ENCODE assay signal across 8 mouse cellular contexts in the genomic region with DNA sequence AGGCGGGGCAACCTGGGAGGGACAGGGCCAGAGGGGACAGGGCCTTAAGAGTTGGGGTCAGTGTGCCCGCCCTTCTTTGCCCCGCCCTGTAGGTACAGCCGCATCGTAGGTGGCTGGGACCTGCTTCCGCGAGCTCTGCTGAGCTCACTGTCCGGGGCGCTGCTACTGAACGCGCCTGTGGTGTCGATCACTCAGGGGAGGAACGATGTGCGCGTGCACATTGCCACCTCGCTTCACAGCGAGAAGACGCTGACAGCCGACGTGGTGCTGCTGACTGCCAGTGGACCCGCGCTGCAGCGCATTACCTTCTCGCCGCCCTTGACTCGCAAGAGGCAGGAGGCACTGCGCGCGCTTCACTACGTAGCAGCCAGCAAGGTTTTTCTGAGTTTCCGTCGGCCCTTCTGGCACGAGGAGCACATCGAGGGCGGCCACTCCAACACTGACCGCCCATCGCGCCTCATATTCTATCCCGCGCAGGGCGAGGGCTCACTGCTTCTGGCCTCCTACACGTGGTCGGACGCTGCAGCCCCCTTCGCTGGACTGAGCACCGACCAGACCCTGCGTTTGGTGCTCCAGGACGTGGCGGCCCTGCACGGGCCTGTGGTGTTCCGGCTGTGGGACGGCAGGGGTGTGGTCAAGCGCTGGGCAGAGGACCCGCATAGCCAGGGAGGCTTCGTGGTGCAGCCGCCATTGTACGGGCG. TPM values are rescaled to one million over a fixed set of nuclear protein-coding genes. Genes with fewer than 3 reads are reported as not detected.
DNase-seq lines count a peak whose midpoint lies in the region; ATAC-seq and TF ChIP-seq lines count a peak whose summit lies in the region.

No protein-coding gene starts in this region.

- H3K36me3 ChIP-seq in heart, embryonic 13.5 days = peaks cover 44% of the 10 kb centered on the region
- H3K36me3 ChIP-seq in megakaryocyte, embryonic 14.5 days (replicated peaks; ENCODE audit: low read length) = peaks cover 100% of the 10 kb centered on the region

- peak overlapping the region; percentile 74 for H3K4me2 ChIP-seq in heart, embryonic 13.5 days

- DNase-seq in layer of hippocampus, postnatal 10 days (ENCODE audit: low spot score in 2 of 2) = peak; percentile 53 to 68
- DNase-seq in layer of hippocampus, adult 8-10 months (ENCODE audit: low spot score in 2 of 2) = no peak
- peak; percentile 33 to 60 for DNase-seq in kidney, postnatal 25 days
- peak; percentile 67 for DNase-seq in right cerebral cortex, postnatal 4 days
- DNase-seq in ovary, postnatal 14 days (ENCODE audit: low spot score) = no peak

- peak overlapping the region; percentile 77 for H3K9ac ChIP-seq in heart, embryonic 13.5 days

- 0 out of 2 replicates have a peak overlapping the region, but pooled peaks have one; percentile 35 for H3K27ac ChIP-seq in bone marrow, adult 2 months (ENCODE audit: control insufficient read depth, insufficient read depth, low read depth, low read length, poor library complexity)
- no peak overlapping the region for H3K27ac ChIP-seq in heart, embryonic 13.5 days (replicated peaks)

- TF ChIP-seq POLR2A in bone marrow, adult 2 months (IDR thresholded peaks at IDR 0.05; ENCODE audit: borderline replicate concordance, control insufficient read depth, low read depth, low read length) = peak; percentile 48; the same call in 1 of the 2 replicates

- H3K4me3 ChIP-seq in bone marrow, adult 2 months (replicated peaks; ENCODE audit: control insufficient read depth, low read depth, low read length) = peak overlapping the region; percentile 23
- peak overlapping the region; percentile 47 for H3K4me3 ChIP-seq in heart, embryonic 13.5 days
- H3K4me3 ChIP-seq in megakaryocyte, embryonic 14.5 days (replicated peaks) = peak overlapping the region; percentile 72

- WGBS in bone marrow, adult 2 months = 5% methylated on average over 58 of the region's 58 CpGs
- 1% methylated on average over 58 of the region's 58 CpGs for WGBS in heart, embryonic 13.5 days

- no peaks in the 10 kb centered on the region for H3K9me3 ChIP-seq in heart, embryonic 13.5 days
- peaks cover 2% of the 10 kb centered on the region; the same call in 1 of the 2 replicates for H3K9me3 ChIP-seq in megakaryocyte, embryonic 14.5 days

- H3K27me3 ChIP-seq in heart, embryonic 13.5 days (replicated peaks) = peaks cover 35% of the 10 kb centered on the region
- H3K27me3 ChIP-seq in megakaryocyte, embryonic 14.5 days (replicated peaks) = no peaks in the 10 kb centered on the region

- no peak; the same call in 1 of the 2 replicates for ATAC-seq in heart, embryonic 13.5 days (ENCODE audit: extremely low read depth, insufficient number of reproducible peaks, low FRiP score, low TSS enrichment)

- peaks cover 6% of the 10 kb centered on the region for H3K4me1 ChIP-seq in bone marrow, adult 2 months (ENCODE audit: control insufficient read depth, insufficient read depth, low read length)
- peaks cover 23% of the 10 kb centered on the region for H3K4me1 ChIP-seq in heart, embryonic 13.5 days
- H3K4me1 ChIP-seq in megakaryocyte, embryonic 14.5 days = peaks cover 92% of the 10 kb centered on the region

- TF ChIP-seq CTCF in bone marrow, adult 2 months (IDR thresholded peaks at IDR 0.05; ENCODE audit: control insufficient read depth, insufficient read depth, low read length) = no peak

RNA-seq across cellular contexts. Expression of a gene that starts 9.2 kb away (rescaled TPM):
- total RNA-seq in layer of hippocampus, postnatal 10 days (2021) = 10 to 100 TPM; 85.8 to 95.5 TPM
- total RNA-seq in layer of hippocampus, adult 8-10 months (2022) = 10 to 100 TPM; 66.3 to 72.6 (median 71.0) TPM
- polyA plus RNA-seq in bone marrow, adult 2 months (2011; ENCODE audit: insufficient read depth, insufficient read length, low replicate concordance, missing spikeins) = 28.2 and 48.0 TPM in 2 replicates
- 96.5 and 101 TPM in 2 replicates for polyA plus RNA-seq in heart, embryonic 13.5 days (2015; fragmentation: Nextera tagmentation; extraction: Ambion mirVana)
- 372 and 2,506 TPM in 2 replicates for polyA plus RNA-seq in megakaryocyte, embryonic 14.5 days (2012; ENCODE audit: insufficient read depth, low replicate concordance)

RNA-seq across cellular contexts. Expression of a gene that starts 9.2 kb away (rescaled TPM):
- total RNA-seq in layer of hippocampus, postnatal 10 days (2021) = 10 to 100 TPM; 41.2 to 53.3 TPM
- total RNA-seq in layer of hippocampus, adult 8-10 months (2022) = 10 to 100 TPM; 71.9 to 92.1 (median 73.8) TPM
- 24.5 and 49.2 TPM in 2 replicates for polyA plus RNA-seq in bone marrow, adult 2 months (2011; ENCODE audit: insufficient read depth, insufficient read length, low replicate concordance, missing spikeins)
- polyA plus RNA-seq in heart, embryonic 13.5 days (2015; fragmentation: Nextera tagmentation; extraction: Ambion mirVana) = 56.1 and 57.0 TPM in 2 replicates
- polyA plus RNA-seq in megakaryocyte, embryonic 14.5 days (2012; ENCODE audit: insufficient read depth, low replicate concordance) = 44.5 TPM in 2 replicates

RNA-seq across cellular contexts. Expression of a gene that starts 17.3 kb away (rescaled TPM):
- total RNA-seq in layer of hippocampus, postnatal 10 days (2021) = 10 to 100 TPM; 32.6 to 38.4 TPM
- 10 to 100 TPM; 29.8 to 37.7 (median 32.4) TPM for total RNA-seq in layer of hippocampus, adult 8-10 months (2022)
- polyA plus RNA-seq in bone marrow, adult 2 months (2011; ENCODE audit: insufficient read depth, insufficient read length, low replicate concordance, missing spikeins) = 97.5 and 261 TPM in 2 replicates
- 24.0 and 24.3 TPM in 2 replicates for polyA plus RNA-seq in heart, embryonic 13.5 days (2015; fragmentation: Nextera tagmentation; extraction: Ambion mirVana)
- 30.0 and 36.4 TPM in 2 replicates for polyA plus RNA-seq in megakaryocyte, embryonic 14.5 days (2012; ENCODE audit: insufficient read depth, low replicate concordance)

RNA-seq across cellular contexts. Expression of a gene that starts 23.2 kb away (rescaled TPM):
- 10 to 100 TPM; 28.0 to 29.1 TPM for total RNA-seq in layer of hippocampus, postnatal 10 days (2021)
- total RNA-seq in layer of hippocampus, adult 8-10 months (2022) = 10 to 100 TPM; 23.3 to 36.1 (median 26.1) TPM
- polyA plus RNA-seq in bone marrow, adult 2 months (2011; ENCODE audit: insufficient read depth, insufficient read length, low replicate concordance, missing spikeins) = 24.5 and 32.7 TPM in 2 replicates
- 2.4 and 2.7 TPM in 2 replicates for polyA plus RNA-seq in heart, embryonic 13.5 days (2015; fragmentation: Nextera tagmentation; extraction: Ambion mirVana)
- polyA plus RNA-seq in megakaryocyte, embryonic 14.5 days (2012; ENCODE audit: insufficient read depth, low replicate concordance) = 279 and 321 TPM in 2 replicates

RNA-seq across cellular contexts. Expression of a gene that starts 23.5 kb away (rescaled TPM):
- 1 to 10 TPM; 1.1 to 2.0 TPM for total RNA-seq in layer of hippocampus, postnatal 10 days (2021)
- 10 to 100 TPM in 2 of 4 experiments, 1 to 10 TPM in 2; 2.7 to 12.2 (median 7.8) TPM for total RNA-seq in layer of hippocampus, adult 8-10 months (2022)
- polyA plus RNA-seq in bone marrow, adult 2 months (2011; ENCODE audit: insufficient read depth, insufficient read length, low replicate concordance, missing spikeins) = 4.2 and 24.8 TPM in 2 replicates
- polyA plus RNA-seq in heart, embryonic 13.5 days (2015; fragmentation: Nextera tagmentation; extraction: Ambion mirVana) = 0.51 and 0.70 TPM in 2 replicates
- 3.0 and 3.6 TPM in 2 replicates for polyA plus RNA-seq in megakaryocyte, embryonic 14.5 days (2012; ENCODE audit: insufficient read depth, low replicate concordance)

Comparison
In these comparisons a context has a peak if more than half of its experiments do, and no peak if none do; other contexts are left out.
1. DNase-seq: peak in layer of hippocampus, postnatal 10 days (2 of 2), kidney, postnatal 25 days (2 of 2) and right cerebral cortex, postnatal 4 days (single experiment); none in layer of hippocampus, adult 8-10 months (0 of 2) and ovary, postnatal 14 days (single experiment).
2. Peak in every context shown above with its lines, with median percentiles within 50 percentile points of each other: H3K4me3 ChIP-seq.